Mouse (Mus musculus) heart, embryonic 14.5 days (tissue): Measurements from ENCODE around the gene Crybb1. TPM values are rescaled to one million over a fixed set of nuclear protein-coding genes. Genes with fewer than 3 reads are reported as not detected.

Experiments used
- ATAC-seq: fragments of 200-750 bp; cut with Nextera tagmentation; 2 replicates; pipeline ENCODE4 v1.8.0; 2017; ENCODE audit warnings: low read depth, moderate TSS enrichment; ENCODE audit not compliant: insufficient number of reproducible peaks, insufficient read depth, low FRiP score
- H3K27ac ChIP-seq, 2 experiments: fragments of 200-500 bp in 1 of 2; fragments of 300-500 bp in 1 of 2; sonication (generic) in 1 of 2; replicated peaks in 1 of 2; 2 replicates each; pipeline ENCODE4 v1.5.1; 2012 to 2014; ENCODE audit warnings: low read depth in 2 of 2, low read length in 2 of 2, control low read depth in 1 of 2, mild to moderate bottlenecking in 1 of 2, mixed read lengths in 1 of 2; ENCODE audit not compliant: control insufficient read depth in 1 of 2, insufficient read depth in 1 of 2
- H3K27me3 ChIP-seq: fragments of 300-500 bp; sonication (generic); 2 replicates; pipeline ENCODE4 v1.6.1; 2014; ENCODE audit warnings: mild to moderate bottlenecking, low read length, control low read depth; ENCODE audit not compliant: control insufficient read depth, insufficient read depth
- H3K36me3 ChIP-seq: fragments of 300-500 bp; sonication (generic); 2 replicates; pipeline ENCODE4 v1.6.1; 2014; ENCODE audit warnings: mild to moderate bottlenecking, control low read depth, low read length, mixed read lengths; ENCODE audit not compliant: control insufficient read depth, insufficient read depth
- H3K4me1 ChIP-seq, 2 experiments: fragments of 200-500 bp in 1 of 2; fragments of 300-500 bp in 1 of 2; sonication (generic) in 1 of 2; 2 replicates each; pipeline ENCODE4 v1.6.1; 2012 to 2014; ENCODE audit warnings: low read length in 2 of 2, control low read depth in 1 of 2, mixed read lengths in 1 of 2; ENCODE audit not compliant: control insufficient read depth in 2 of 2, insufficient read depth in 2 of 2
- H3K4me2 ChIP-seq: fragments of 300-500 bp; sonication (generic); 2 replicates; pipeline ENCODE4 v1.6.1; 2014; ENCODE audit warnings: mild to moderate bottlenecking, low read length
- H3K4me3 ChIP-seq, 2 experiments: fragments of 200-500 bp in 1 of 2; fragments of 300-500 bp in 1 of 2; sonication (generic) in 1 of 2; 2 replicates each; pipeline ENCODE4 v1.5.1; 2012 to 2014; ENCODE audit warnings: low read length in 2 of 2, mild to moderate bottlenecking in 2 of 2, control low read depth in 1 of 2, low read depth in 1 of 2, moderate library complexity in 1 of 2; ENCODE audit not compliant: control insufficient read depth in 1 of 2, insufficient read depth in 1 of 2
- H3K9ac ChIP-seq: fragments of 300-500 bp; sonication (generic); 2 replicates; pipeline ENCODE4 v1.6.1; 2014; ENCODE audit warnings: mild to moderate bottlenecking, low read length
- H3K9me3 ChIP-seq: fragments of 300-500 bp; sonication (generic); 2 replicates; pipeline ENCODE4 v1.6.1; 2016; ENCODE audit warnings: low read length, control low read depth; ENCODE audit not compliant: control insufficient read depth
- WGBS: fragments of 180-500 bp; shearing (Covaris S2); extraction: QIAGEN DNeasy Blood & Tissue Kit; methylation state at CpG from one replicate; pipeline ENCODE4 v1.1.7; 2014; 5-methylcytosine and 5-hydroxymethylcytosine counted together
- polyA plus RNA-seq: library from polyadenylated mRNA; unstranded; fragments of >200 nt; fragmentation: Nextera tagmentation; extraction: Ambion mirVana; gene quantifications from 2 replicates; pipeline ENCODE4 v1.2.1, GENCODE M21; 2014

Gene Crybb1
- polyA plus RNA-seq, 1 experiment from 2014 or later: 1.0 TPM

DNA sequence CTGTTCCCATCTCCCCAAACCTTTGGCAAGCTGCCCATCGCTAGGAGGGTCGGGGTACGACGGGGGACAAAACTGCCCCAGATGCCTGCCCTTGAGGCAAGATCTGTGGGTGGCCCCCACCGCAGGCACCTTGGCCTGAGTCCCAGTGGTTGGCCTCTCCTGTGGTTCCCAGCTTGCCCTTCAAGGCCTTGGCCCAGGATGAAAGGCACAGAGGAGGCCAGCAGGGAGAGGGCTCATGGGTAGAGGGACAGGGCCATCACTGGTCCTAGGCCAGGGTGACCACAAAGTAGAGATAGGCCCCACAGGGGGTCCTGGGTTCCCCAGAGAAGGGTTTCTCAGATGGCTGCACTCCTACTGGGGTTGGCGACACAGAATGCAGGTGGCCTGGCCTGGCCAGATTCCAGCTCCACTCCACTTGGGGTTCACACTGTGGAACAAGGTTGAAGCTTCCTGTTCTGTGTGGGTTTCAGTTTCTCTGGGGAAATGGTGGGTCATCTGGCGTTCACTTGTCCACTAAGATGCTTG is 1.3 kb upstream of the Crybb1 start:
- WGBS: 52% methylated on average over 7 of the region's 7 CpGs
- Histone ChIP-seq H3K4me1 (peaks cover 14 to 26% of the 10 kb centered on the region in 2 experiments), H3K9ac (no peak overlapping the region), H3K27ac (peak overlapping the region; percentile 5 to 34; a peak in 1 of 4 replicates), H3K27me3 (peaks cover 4% of the 10 kb centered on the region; the same call in 1 of the 2 replicates), H3K4me2 (no peak overlapping the region), H3K4me3 (no peak overlapping the region), H3K9me3 (no peaks in the 10 kb centered on the region), H3K36me3 (no peaks in the 10 kb centered on the region)
- ATAC-seq: peak; percentile 7; the same call in 1 of the 2 replicates

DNA sequence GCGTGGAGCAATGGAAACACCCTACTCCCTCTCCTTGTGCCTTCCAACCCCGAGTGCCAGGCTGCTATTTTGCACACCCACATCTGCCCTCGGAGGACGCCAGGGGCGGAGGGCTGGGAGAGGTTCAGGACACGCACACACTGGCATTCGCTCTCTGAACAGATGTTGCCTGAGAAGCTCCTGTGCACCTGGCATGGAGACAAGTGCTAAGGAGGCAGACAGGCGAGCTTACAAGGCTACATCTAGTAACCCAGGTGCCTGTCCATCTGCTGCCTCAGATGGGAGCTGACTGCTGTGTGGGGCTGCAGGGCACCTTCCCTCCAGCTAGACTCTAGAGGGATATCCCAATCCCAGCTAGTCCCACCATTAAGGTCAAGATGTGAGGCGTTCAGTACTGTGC is 842 bp downstream of the Crybb1 start:
- Histone ChIP-seq H3K9me3 (no peaks in the 10 kb centered on the region), H3K4me2 (no peak overlapping the region), H3K4me1 (peaks cover 14 to 26% of the 10 kb centered on the region in 2 experiments), H3K27me3 (0 out of 2 replicates have a peak, but pooled peaks cover 4% of the 10 kb centered on the region), H3K36me3 (no peaks in the 10 kb centered on the region), H3K4me3 (no peak overlapping the region), H3K27ac (no peak overlapping the region), H3K9ac (no peak overlapping the region)
- no peak for ATAC-seq
- 79% methylated on average over 9 of the region's 9 CpGs for WGBS

GRCm38 (mm10) chr5:112257896-112258295 is 2.3 kb downstream of the Crybb1 start:
- H3K27ac ChIP-seq: no peak overlapping the region
- ATAC-seq: no peak
- H3K27me3 ChIP-seq: peaks cover 7% of the 10 kb centered on the region; the same call in 1 of the 2 replicates
- H3K9ac ChIP-seq: no peak overlapping the region
- no peak overlapping the region for H3K4me2 ChIP-seq
- WGBS: 75% methylated on average over 3 of the region's 3 CpGs
- peaks cover 11 to 17% of the 10 kb centered on the region in 2 experiments for H3K4me1 ChIP-seq
- no peaks in the 10 kb centered on the region for H3K36me3 ChIP-seq
- H3K4me3 ChIP-seq: no peak overlapping the region
- H3K9me3 ChIP-seq: no peaks in the 10 kb centered on the region

- no peak for ATAC-seq
- Histone ChIP-seq H3K4me1 (peaks cover under 1 to 7% of the 10 kb centered on the region in 2 experiments; a peak in 3 of 4 replicates), H3K9me3 (no peaks in the 10 kb centered on the region), H3K4me3 (no peak overlapping the region), H3K9ac (no peak overlapping the region), H3K4me2 (no peak overlapping the region), H3K27me3 (peaks cover 12% of the 10 kb centered on the region; the same call in 1 of the 2 replicates), H3K36me3 (no peaks in the 10 kb centered on the region), H3K27ac (no peak overlapping the region)
- 80% methylated on average over 16 of the region's 16 CpGs for WGBS
Observed at GRCm38 (mm10) chr5:112259862-112260650, 4.4 kb downstream of the Crybb1 start.

GRCm38 (mm10) chr5:112260818-112261217 is 5.2 kb downstream of the Crybb1 start:
- Histone ChIP-seq H3K4me3 (no peak overlapping the region), H3K27me3 (peaks cover 14% of the 10 kb centered on the region; the same call in 1 of the 2 replicates)

GRCm38 (mm10) chr5:112264099-112264498 is 8.5 kb downstream of the Crybb1 start:
- 78% methylated on average over 7 of the region's 7 CpGs for WGBS
- Histone ChIP-seq H3K27me3 (peaks cover 42% of the 10 kb centered on the region), H3K4me3 (no peak overlapping the region), H3K4me1 (no peaks in the 10 kb centered on the region; a peak in 1 of 4 replicates), H3K4me2 (no peak overlapping the region), H3K27ac (no peak overlapping the region), H3K36me3 (no peaks in the 10 kb centered on the region), H3K9me3 (no peaks in the 10 kb centered on the region), H3K9ac (no peak overlapping the region)
- no peak for ATAC-seq

More at GRCm38 (mm10) chr5:112260818-112261217, 5.2 kb downstream of the Crybb1 start:
- Histone ChIP-seq H3K36me3 (no peaks in the 10 kb centered on the region), H3K4me2 (no peak overlapping the region), H3K9me3 (no peaks in the 10 kb centered on the region), H3K27ac (no peak overlapping the region), H3K4me1 (no peaks in the 10 kb centered on the region; a peak in 1 of 4 replicates), H3K9ac (no peak overlapping the region)
- ATAC-seq: no peak
- 71% methylated on average over 3 of the region's 3 CpGs for WGBS

DNA sequence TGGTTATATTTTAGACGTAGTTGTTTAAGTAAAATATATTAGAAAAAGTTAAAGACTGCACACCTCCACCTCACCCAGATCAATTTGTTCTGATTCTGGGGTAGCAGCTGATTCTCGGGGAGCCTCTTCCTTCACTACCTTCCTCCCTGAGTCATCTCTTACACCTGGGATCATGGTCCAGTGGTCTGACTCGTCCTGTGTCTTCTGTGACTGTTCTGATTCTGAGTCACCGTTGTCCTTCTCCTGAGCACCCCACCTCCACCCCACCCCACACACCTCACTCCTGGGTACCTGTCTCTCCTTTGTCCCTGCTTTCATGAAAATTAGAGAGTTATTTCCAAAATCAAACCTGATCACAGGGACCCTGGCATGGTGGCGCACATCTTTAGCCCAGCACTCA is 9.5 kb downstream of the Crybb1 start:
- Histone ChIP-seq H3K27ac (no peak overlapping the region), H3K27me3 (peaks cover 51% of the 10 kb centered on the region), H3K9ac (no peak overlapping the region), H3K9me3 (no peaks in the 10 kb centered on the region), H3K4me1 (no peaks in the 10 kb centered on the region; a peak in 1 of 4 replicates), H3K4me2 (no peak overlapping the region), H3K4me3 (no peak overlapping the region), H3K36me3 (no peaks in the 10 kb centered on the region)
- WGBS: 81% methylated on average over 5 of the region's 5 CpGs
- ATAC-seq: no peak
